ENCODE assay signal across 24 mouse cellular contexts in genomic region chr11:43236360-43237039, GRCm38 (mm10).
DNase-seq lines count a peak whose midpoint lies in the region; ATAC-seq lines count a peak whose summit lies in the region.
"Had no signal": no experiment of that assay in that cellular context is flagged by ENCODE, and none has a peak within 500 bp of the region (broad histone marks: within the 10 kb centered on the region; RNA-seq: fewer than 3 reads in every experiment).

No protein-coding gene starts in this region.

- H3K4me1 ChIP-seq in forebrain, embryonic 13.5 days, result peaks cover 7% of the 10 kb centered on the region; the same call in 1 of the 2 replicates
- H3K4me1 ChIP-seq in forebrain, embryonic 12.5 days, result peaks cover 6% of the 10 kb centered on the region; the same call in 1 of the 2 replicates
- no peaks in the 10 kb centered on the region for H3K4me1 ChIP-seq in hindbrain, embryonic 16.5 days (ENCODE audit: control insufficient read depth, insufficient read depth, low read depth, low read length)
- H3K4me1 ChIP-seq in hindbrain, embryonic 12.5 days, result no peaks in the 10 kb centered on the region
- peaks cover 12% of the 10 kb centered on the region for H3K4me1 ChIP-seq in forebrain, embryonic 16.5 days (replicated peaks; ENCODE audit: control insufficient read depth, insufficient read depth, low read length)
- H3K4me1 ChIP-seq: embryonic facial prominence, embryonic 15.5 days; heart, embryonic 10.5 days; intestine, embryonic 15.5 days had no signal

- H3K36me3 ChIP-seq in forebrain, embryonic 13.5 days (ENCODE audit: poor library complexity, severe bottlenecking), result no peaks in the 10 kb centered on the region
- H3K36me3 ChIP-seq in forebrain, embryonic 12.5 days (replicated peaks), result no peaks in the 10 kb centered on the region
- no peaks in the 10 kb centered on the region for H3K36me3 ChIP-seq in hindbrain, embryonic 16.5 days (ENCODE audit: control insufficient read depth, insufficient read depth, low read length)
- no peaks in the 10 kb centered on the region for H3K36me3 ChIP-seq in hindbrain, embryonic 12.5 days
- no peaks in the 10 kb centered on the region for H3K36me3 ChIP-seq in forebrain, embryonic 16.5 days (ENCODE audit: control insufficient read depth, insufficient read depth)
- H3K36me3 ChIP-seq: embryonic facial prominence, embryonic 15.5 days; heart, embryonic 10.5 days; hindbrain, embryonic 13.5 days; intestine, embryonic 15.5 days had no signal

- H3K4me3 ChIP-seq in forebrain, embryonic 13.5 days, result no peak overlapping the region
- no peak overlapping the region for H3K4me3 ChIP-seq in forebrain, embryonic 12.5 days (replicated peaks)
- H3K4me3 ChIP-seq in hindbrain, embryonic 16.5 days (ENCODE audit: low read length), result no peak overlapping the region
- H3K4me3 ChIP-seq in hindbrain, embryonic 12.5 days, result no peak overlapping the region
- H3K4me3 ChIP-seq in forebrain, embryonic 16.5 days (replicated peaks; ENCODE audit: low read length), result no peak overlapping the region
- H3K4me3 ChIP-seq: embryonic facial prominence, embryonic 15.5 days; erythroblast, embryonic 14.5 days; gastrocnemius, adult 2 months; heart, embryonic 10.5 days; hindbrain, embryonic 13.5 days; intestine, embryonic 15.5 days had no signal

- DNase-seq in brain, adult 2 months (ENCODE audit: low read depth, low spot score), result peak; percentile 23
- DNase-seq in Muller cell, postnatal 12 days (ENCODE audit: inconsistent ontology term), result no peak
- DNase-seq: adrenal gland, adult 2 months; adrenal gland, postnatal 25 days; cerebellum, adult 11-12 months; cerebellum, adult 9-10 months; cerebellum, postnatal 36 days; gastrocnemius, adult 2 months; gastrocnemius, postnatal 25 days; heart, postnatal 10 days; heart, postnatal 4 days; kidney, adult 18-20 months had no signal

- peak; percentile 75 for ATAC-seq in forebrain, embryonic 13.5 days
- no peak for ATAC-seq in forebrain, embryonic 12.5 days (ENCODE audit: low FRiP score)
- ATAC-seq in hindbrain, embryonic 16.5 days, result peak; percentile 17; the same call in 1 of the 2 replicates
- ATAC-seq in hindbrain, embryonic 12.5 days (ENCODE audit: low FRiP score), result no peak
- peak; percentile 91 for ATAC-seq in forebrain, embryonic 16.5 days
- ATAC-seq: activated CD4-positive, CD25-positive, alpha-beta regulatory T cell, adult 4 months; intestine, embryonic 15.5 days; Patski had no signal

- no peak overlapping the region for H3K4me2 ChIP-seq in forebrain, embryonic 13.5 days
- no peak overlapping the region for H3K4me2 ChIP-seq in forebrain, embryonic 12.5 days
- no peak overlapping the region for H3K4me2 ChIP-seq in hindbrain, embryonic 16.5 days (ENCODE audit: low read length)
- H3K4me2 ChIP-seq in hindbrain, embryonic 12.5 days (replicated peaks), result no peak overlapping the region
- peak overlapping the region; percentile 11; the same call in 1 of the 2 replicates for H3K4me2 ChIP-seq in forebrain, embryonic 16.5 days (ENCODE audit: low read length)
- H3K4me2 ChIP-seq: embryonic facial prominence, embryonic 15.5 days; hindbrain, embryonic 13.5 days; intestine, embryonic 15.5 days had no signal

- 50% methylated on average over 8 of the region's 8 CpGs for WGBS in forebrain, embryonic 13.5 days
- 67% methylated on average over 8 of the region's 8 CpGs for WGBS in forebrain, embryonic 12.5 days
- WGBS in hindbrain, embryonic 16.5 days, result 58% methylated on average over 8 of the region's 8 CpGs
- 81% methylated on average over 8 of the region's 8 CpGs for WGBS in hindbrain, embryonic 12.5 days
- 41% methylated on average over 8 of the region's 8 CpGs for WGBS in forebrain, embryonic 16.5 days

- H3K9ac ChIP-seq in forebrain, embryonic 13.5 days, result no peak overlapping the region
- no peak overlapping the region for H3K9ac ChIP-seq in forebrain, embryonic 12.5 days
- no peak overlapping the region for H3K9ac ChIP-seq in hindbrain, embryonic 16.5 days (ENCODE audit: low read depth, low read length)
- H3K9ac ChIP-seq in hindbrain, embryonic 12.5 days, result no peak overlapping the region
- H3K9ac ChIP-seq in forebrain, embryonic 16.5 days (replicated peaks; ENCODE audit: low read depth, low read length), result no peak overlapping the region
- H3K9ac ChIP-seq: embryonic facial prominence, embryonic 15.5 days; hindbrain, embryonic 13.5 days; intestine, embryonic 15.5 days had no signal

- no peaks in the 10 kb centered on the region for H3K27me3 ChIP-seq in forebrain, embryonic 13.5 days
- H3K27me3 ChIP-seq in forebrain, embryonic 12.5 days, result no peaks in the 10 kb centered on the region
- H3K27me3 ChIP-seq in hindbrain, embryonic 16.5 days (replicated peaks; ENCODE audit: control insufficient read depth, insufficient read depth, low read length), result no peaks in the 10 kb centered on the region
- no peaks in the 10 kb centered on the region for H3K27me3 ChIP-seq in hindbrain, embryonic 12.5 days
- no peaks in the 10 kb centered on the region for H3K27me3 ChIP-seq in forebrain, embryonic 16.5 days (replicated peaks; ENCODE audit: control insufficient read depth, insufficient read depth, low read length)
- H3K27me3 ChIP-seq: embryonic facial prominence, embryonic 15.5 days; hindbrain, embryonic 13.5 days; intestine, embryonic 15.5 days had no signal

- H3K9me3 ChIP-seq in forebrain, embryonic 13.5 days (replicated peaks), result no peaks in the 10 kb centered on the region
- H3K9me3 ChIP-seq in forebrain, embryonic 12.5 days, result no peaks in the 10 kb centered on the region
- no peaks in the 10 kb centered on the region for H3K9me3 ChIP-seq in hindbrain, embryonic 16.5 days (ENCODE audit: control insufficient read depth, low read length)
- no peaks in the 10 kb centered on the region for H3K9me3 ChIP-seq in hindbrain, embryonic 12.5 days (replicated peaks)
- no peaks in the 10 kb centered on the region for H3K9me3 ChIP-seq in forebrain, embryonic 16.5 days (ENCODE audit: control insufficient read depth, low read length)
- H3K9me3 ChIP-seq: embryonic facial prominence, embryonic 15.5 days; heart, embryonic 10.5 days; hindbrain, embryonic 13.5 days; intestine, embryonic 15.5 days had no signal

- H3K27ac ChIP-seq in forebrain, embryonic 13.5 days, result no peak overlapping the region
- H3K27ac ChIP-seq in forebrain, embryonic 12.5 days, result no peak overlapping the region
- 0 out of 2 replicates have a peak overlapping the region, but pooled peaks have one; percentile 5 for H3K27ac ChIP-seq in hindbrain, embryonic 16.5 days (ENCODE audit: low read depth, low read length)
- no peak overlapping the region for H3K27ac ChIP-seq in hindbrain, embryonic 12.5 days
- no peak overlapping the region for H3K27ac ChIP-seq in forebrain, embryonic 16.5 days (ENCODE audit: low read length)
- H3K27ac ChIP-seq: embryonic facial prominence, embryonic 15.5 days; gastrocnemius, adult 2 months; heart, embryonic 10.5 days; hindbrain, embryonic 13.5 days; intestine, embryonic 15.5 days had no signal

Comparison
In these comparisons a context has a peak if more than half of its experiments do, and no peak if none do; other contexts are left out.
1. ATAC-seq: peak in forebrain, embryonic 13.5 days (single experiment), hindbrain, embryonic 16.5 days (single experiment) and forebrain, embryonic 16.5 days (single experiment); none in forebrain, embryonic 12.5 days (single experiment) and hindbrain, embryonic 12.5 days (single experiment).